In genomic region chr4:58999686-59000085, GRCm38 (mm10) we compare ENCODE assay signal across 9 mouse cellular contexts. TPM values are rescaled to one million over a fixed set of nuclear protein-coding genes. Genes with fewer than 3 reads are reported as not detected.
DNase-seq lines count a peak whose midpoint lies in the region; ATAC-seq and TF ChIP-seq lines count a peak whose summit lies in the region.
"Had no signal": no experiment of that assay in that cellular context is flagged by ENCODE, and none has a peak within 500 bp of the region (broad histone marks: within the 10 kb centered on the region; RNA-seq: fewer than 3 reads in every experiment).

No protein-coding gene starts in this region.

- no peak overlapping the region for H3K4me3 ChIP-seq in ES-E14 (ENCODE audit: insufficient read depth in 1 of 2, low read depth in 1 of 2, low read length in 2 of 2, poor library complexity in 1 of 2, severe bottlenecking in 1 of 2)
- H3K4me3 ChIP-seq in gastrocnemius, adult 2 months, result no peak overlapping the region
- H3K4me3 ChIP-seq in layer of hippocampus, adult 2 months, result no peak overlapping the region
- H3K4me3 ChIP-seq: lung, embryonic 15.5 days had no signal

- H3K4me1 ChIP-seq in ES-E14 (ENCODE audit: control insufficient read depth in 2 of 2, insufficient read depth in 2 of 2, low read length in 2 of 2, poor library complexity in 1 of 2), result peaks cover 5% of the 10 kb centered on the region in 2 experiments; a peak in 1 of 4 replicates

- TF ChIP-seq CTCF in gastrocnemius, adult 2 months (IDR thresholded peaks at IDR 0.05), result no peak; the same call in 1 of the 2 replicates
- TF ChIP-seq CTCF in layer of hippocampus, adult 2 months (conservative IDR thresholded peaks at IDR 0.05), result peak; percentile 98

- intact Hi-C loops in gastrocnemius, adult 2 months (cut with DNase I), result loop anchor here (1.0 to 5.0 kb wide), 2 partner anchors 13 to 38 kb away; partner anchors contain the start of gene Gng10

- in situ Hi-C loops in ES-E14 (cut with MboI; ENCODE audit: low sequenced_read_pairs in 2 of 2, unreplicated experiment in 2 of 2), result no loop called here

- no peak overlapping the region for H3K27ac ChIP-seq in ES-E14 (ENCODE audit: insufficient read depth, low read depth, low read length, poor library complexity, severe bottlenecking)
- H3K27ac ChIP-seq in gastrocnemius, adult 2 months, result no peak overlapping the region
- H3K27ac ChIP-seq in layer of hippocampus, adult 2 months, result no peak overlapping the region
- H3K27ac ChIP-seq: lung, embryonic 15.5 days had no signal

- no peaks in the 10 kb centered on the region for H3K36me3 ChIP-seq in ES-E14 (ENCODE audit: control insufficient read depth, insufficient read depth, low read length, poor library complexity, severe bottlenecking)
- H3K36me3 ChIP-seq: lung, embryonic 15.5 days had no signal

- no peak for ATAC-seq in cerebellum, adult (ENCODE audit: insufficient number of reproducible peaks, low FRiP score, low TSS enrichment)

- H3K9me3 ChIP-seq in ES-E14 (ENCODE audit: control insufficient read depth, insufficient read depth, low read depth, low read length), result no peaks in the 10 kb centered on the region
- H3K9me3 ChIP-seq: lung, embryonic 15.5 days had no signal

- DNase-seq in cerebellum, adult 11 months, result peak; percentile 54
- DNase-seq in ES-E14 (ENCODE audit: low read depth, low spot score), result no peak
- peak; percentile 71 to 78 for DNase-seq in cerebellum, adult 18-20 months
- DNase-seq in gastrocnemius, adult 2 months, result peak; percentile 73
- peak; percentile 77 for DNase-seq in layer of hippocampus, adult 2 months (ENCODE audit: low spot score in 2 of 2)
- DNase-seq in lung, postnatal 36 days, result peak; percentile 86
- DNase-seq in spleen, adult 18-20 months, result peak; percentile 46 to 66

- H3K9ac ChIP-seq in ES-E14 (ENCODE audit: insufficient read depth, low read depth, low read length, poor library complexity, severe bottlenecking), result no peak overlapping the region
- H3K9ac ChIP-seq: lung, embryonic 15.5 days had no signal

TF ChIP-seq in ES-E14, 5 proteins besides CTCF, POLR2A, EP300 and RAD21:
- TF ChIP-seq MAFK (IDR thresholded peaks at IDR 0.05; ENCODE audit: insufficient read depth, low read depth, low read length) (no peak), CHD2 (IDR thresholded peaks at IDR 0.05; ENCODE audit: low read depth, low read length) (no peak), ZNF384 (IDR thresholded peaks at IDR 0.05; ENCODE audit: low read depth, low read length) (no peak), HCFC1 (IDR thresholded peaks at IDR 0.05; ENCODE audit: borderline replicate concordance, insufficient read depth, low read length) (no peak), ZC3H11A (IDR thresholded peaks at IDR 0.05; ENCODE audit: borderline replicate concordance, low read depth, low read length) (peak; percentile 32; the same call in 1 of the 2 replicates)

RNA-seq across cellular contexts. Expression of gene Gm20503, which starts 3.3 kb away (rescaled TPM):
- not detected in 2 replicates for total RNA-seq in ES-E14 (2012; rRNA removed)
- total RNA-seq in gastrocnemius, adult 2 months (2021), result 1 to 10 TPM in 1 of 2 experiments, under 1 TPM in 1; 0.46 to 1.7 TPM
- 1 to 10 TPM in 1 of 2 experiments, not detected in 1; 2.5 TPM for total RNA-seq in layer of hippocampus, adult 2 months (2021)

RNA-seq across cellular contexts. Expression of gene Dnajc25, which starts 4.8 kb away (rescaled TPM):
- total RNA-seq in ES-E14 (2012; rRNA removed), result 7.8 and 12.0 TPM in 2 replicates
- 10 to 100 TPM; 10.8 to 12.4 TPM for total RNA-seq in gastrocnemius, adult 2 months (2021)
- total RNA-seq in layer of hippocampus, adult 2 months (2021), result 1 to 10 TPM; 5.5 to 6.1 TPM

RNA-seq across cellular contexts. Expression of gene Ptgr1, which starts 12.8 kb away (rescaled TPM):
- total RNA-seq in ES-E14 (2012; rRNA removed), result 8.0 and 14.4 TPM in 2 replicates
- total RNA-seq in gastrocnemius, adult 2 months (2021), result 1 to 10 TPM in 1 of 2 experiments, under 1 TPM in 1; 0.84 to 1.7 TPM
- total RNA-seq in layer of hippocampus, adult 2 months (2021), result 1 to 10 TPM; 3.2 to 3.3 TPM

RNA-seq across cellular contexts. Expression of gene Gng10, which starts 35.2 kb away (rescaled TPM):
- total RNA-seq in ES-E14 (2012; rRNA removed), result 12.6 and 25.3 TPM in 2 replicates
- 1 to 10 TPM; 5.2 to 6.7 TPM for total RNA-seq in gastrocnemius, adult 2 months (2021)
- total RNA-seq in layer of hippocampus, adult 2 months (2021), result 10 to 100 TPM; 91.0 to 93.5 TPM

RNA-seq across cellular contexts. Expression of gene Zkscan16, which starts 56.3 kb away (rescaled TPM):
- total RNA-seq in ES-E14 (2012; rRNA removed), result 0.63 and 0.80 TPM in 2 replicates
- total RNA-seq in gastrocnemius, adult 2 months (2021), result not detected
- total RNA-seq in layer of hippocampus, adult 2 months (2021), result 10 to 100 TPM; 51.3 to 53.1 TPM
